Mouse (Mus musculus): Measurements from ENCODE around the gene Otos.

GRCm38 (mm10) chr1:92659392-92659791, 10.8 kb upstream of the Otos start:
- TF ChIP-seq POLR2A (IDR thresholded peaks at IDR 0.05; ENCODE audit: borderline replicate concordance, extremely low read depth, insufficient read depth, insufficient read length, poor library complexity, severe bottlenecking) = no peak
- no peak for TF ChIP-seq CTCF (IDR thresholded peaks at IDR 0.05; ENCODE audit: borderline replicate concordance, extremely low read depth, insufficient read depth, insufficient read length)
